Mouse (Mus musculus) cerebellum, adult 18-20 months (tissue): ENCODE measurements around the gene Pgm2.

Source experiments
- DNase-seq, 2 experiments: peaks; one replicate each; pipeline ENCODE4 v3.0.0; 2021

The Pgm2 gene

GRCm38 (mm10) chr5:64092748-64093292, at the start of gene Pgm2:
Gene Pgm2 (plus strand): TSS chr5:64092950.
- DNase-seq: peak; percentile 81 to 89

- no peak for DNase-seq
Observed at GRCm38 (mm10) chr5:64043694-64044453, 48.9 kb upstream of the Pgm2 start.

- no peak for DNase-seq
Observed at GRCm38 (mm10) chr5:64044790-64045189, 48.0 kb upstream of the Pgm2 start.

GRCm38 (mm10) chr5:64045502-64045901, 47.2 kb upstream of the Pgm2 start:
- no peak for DNase-seq

DNA sequence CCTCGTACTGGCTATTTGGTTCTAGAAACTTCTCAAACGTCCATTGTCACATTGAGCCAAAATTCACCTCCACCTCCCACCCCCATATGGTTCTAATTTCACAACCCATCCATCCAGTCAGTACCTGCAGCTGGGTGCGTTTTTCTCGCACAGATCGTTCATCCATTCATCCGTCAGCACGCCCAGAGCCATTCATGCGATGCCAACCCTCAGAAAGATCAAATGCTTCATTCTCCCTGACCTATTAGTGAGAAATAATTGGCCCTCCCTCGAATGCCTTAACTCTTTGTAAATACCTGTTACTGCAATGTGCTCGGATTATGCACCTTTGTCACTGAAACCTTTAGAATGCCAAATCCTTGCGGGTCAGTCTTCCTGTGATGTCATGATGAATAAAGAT, 45.8 kb upstream of the Pgm2 start:
- no peak for DNase-seq

GRCm38 (mm10) chr5:64047921-64048320, 44.8 kb upstream of the Pgm2 start:
- DNase-seq: no peak

- DNase-seq: no peak
Observed at GRCm38 (mm10) chr5:64048605-64049004, 44.1 kb upstream of the Pgm2 start.

DNA sequence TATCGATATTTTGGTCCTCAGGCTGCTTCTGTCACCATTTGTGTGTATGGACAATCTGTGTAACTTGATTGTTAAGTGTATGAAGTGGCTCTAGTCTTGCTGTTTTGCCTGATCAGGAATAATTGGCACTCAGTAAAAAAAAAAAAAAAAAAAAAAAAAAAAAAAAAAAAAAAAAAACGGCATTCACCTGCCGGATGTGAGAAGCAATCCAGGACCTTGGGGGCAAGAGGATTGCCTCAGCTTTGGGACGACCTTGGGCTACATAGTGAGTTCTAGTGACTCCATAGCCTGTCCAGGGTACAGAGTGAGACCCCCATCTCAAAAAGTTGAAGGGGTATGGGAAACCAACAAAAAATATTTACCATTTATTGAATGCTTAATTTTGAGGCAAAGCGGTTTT, 43.5 kb upstream of the Pgm2 start:
- DNase-seq: no peak

GRCm38 (mm10) chr5:64053010-64053409, 39.7 kb upstream of the Pgm2 start:
- DNase-seq: no peak

DNA sequence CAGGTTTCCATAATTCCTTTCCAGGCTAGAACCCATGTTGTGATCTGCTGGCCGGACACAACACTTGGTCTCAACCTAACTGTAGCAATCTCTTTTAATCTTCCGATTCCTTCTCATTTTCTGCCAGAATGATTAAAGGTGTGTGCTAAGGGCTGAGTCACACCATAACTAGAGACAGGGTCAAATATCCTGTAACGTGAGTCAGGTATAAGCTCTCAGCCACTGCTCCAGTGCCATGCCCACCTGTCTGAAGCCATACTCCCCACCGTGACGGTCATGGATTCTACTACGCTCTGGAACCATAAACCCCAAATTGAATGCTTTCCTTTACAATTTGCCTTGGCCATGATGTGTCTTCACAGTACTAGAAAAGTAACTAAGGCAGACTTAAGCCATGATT, 36.5 kb upstream of the Pgm2 start:
- no peak for DNase-seq

- DNase-seq: no peak
Observed at GRCm38 (mm10) chr5:64060881-64061280, 31.9 kb upstream of the Pgm2 start.

- no peak for DNase-seq
Observed at GRCm38 (mm10) chr5:64061643-64062042, 31.1 kb upstream of the Pgm2 start.

GRCm38 (mm10) chr5:64062882-64063621, 29.7 kb upstream of the Pgm2 start:
- DNase-seq: no peak

- no peak for DNase-seq
Observed at GRCm38 (mm10) chr5:64063622-64064355, 29.0 kb upstream of the Pgm2 start.

GRCm38 (mm10) chr5:64064401-64064800, 28.3 kb upstream of the Pgm2 start:
- DNase-seq: no peak

DNA sequence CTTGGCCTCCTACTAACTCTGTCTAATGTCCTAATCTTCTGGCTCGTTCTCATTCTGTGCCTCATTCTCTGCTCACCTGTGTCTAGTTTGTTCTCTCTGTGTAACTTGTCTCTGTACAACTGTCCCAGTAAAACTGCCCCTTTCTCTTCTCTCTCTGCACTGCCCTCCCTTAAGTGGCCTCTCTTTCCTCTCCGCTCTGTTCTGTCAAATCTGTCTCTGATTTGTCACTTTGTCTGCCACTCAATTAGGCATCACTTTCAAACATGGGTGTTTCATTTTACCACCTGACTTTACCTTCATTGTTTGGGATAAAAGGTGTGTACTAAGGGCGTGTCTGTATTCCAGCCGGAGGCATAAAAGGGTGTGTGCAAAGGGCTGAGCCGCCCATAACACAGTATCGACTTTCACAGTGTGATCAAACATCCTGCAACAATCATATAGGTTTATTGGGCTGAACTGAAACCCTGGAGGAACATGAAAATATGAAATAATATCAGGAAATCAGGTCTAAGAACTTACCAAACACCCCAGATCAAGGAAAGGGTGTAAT, 27.2 kb upstream of the Pgm2 start:
- DNase-seq: no peak

- no peak for DNase-seq
Observed at GRCm38 (mm10) chr5:64066159-64066558, 26.6 kb upstream of the Pgm2 start.

DNA sequence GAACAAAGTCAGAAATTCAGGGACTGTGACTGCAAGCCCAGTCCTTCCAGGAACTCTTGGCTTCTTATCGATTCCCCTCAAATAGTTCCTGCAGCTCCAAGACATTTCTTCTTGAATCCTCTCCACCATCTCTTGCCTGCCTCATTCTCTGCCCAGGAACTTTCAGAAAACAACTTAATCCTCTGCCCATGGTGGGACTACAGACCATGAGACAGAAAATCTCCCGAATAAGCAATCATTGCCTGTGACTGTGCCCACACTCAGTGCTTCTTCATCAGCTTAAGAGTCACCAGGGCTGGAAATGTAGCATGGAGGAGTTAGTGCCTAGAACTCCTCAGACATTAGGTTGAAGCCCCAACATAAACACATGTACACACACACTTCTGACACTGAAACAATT, 25.2 kb upstream of the Pgm2 start:
- DNase-seq: no peak

- DNase-seq: peak; percentile 83 to 85
Observed at GRCm38 (mm10) chr5:64070081-64070673, 22.6 kb upstream of the Pgm2 start.

GRCm38 (mm10) chr5:64070742-64071476, 21.8 kb upstream of the Pgm2 start:
- no peak for DNase-seq

GRCm38 (mm10) chr5:64074455-64074854, 18.3 kb upstream of the Pgm2 start:
- DNase-seq: no peak

- DNase-seq: peak in 1 of 2 experiments; percentile 36
Observed at GRCm38 (mm10) chr5:64075506-64075905, 17.2 kb upstream of the Pgm2 start.
